Mouse (Mus musculus) liver, embryonic 15.5 days (tissue): ENCODE results near the gene 3100002H09Rik. TPM values are rescaled to one million over a fixed set of nuclear protein-coding genes. Genes with fewer than 3 reads are reported as not detected.

ENCODE experiments used
- ATAC-seq: fragments of 200-750 bp; cut with Nextera tagmentation; 2 replicates; pipeline ENCODE4 v1.8.0; 2017; ENCODE audit warnings: moderate number of reproducible peaks, mild to moderate bottlenecking, moderate library complexity; ENCODE audit not compliant: insufficient read depth
- H3K27ac ChIP-seq: fragments of 300-500 bp; sonication (generic); replicated peaks from 2 replicates; pipeline ENCODE4 v1.5.1; 2015; ENCODE audit warnings: mild to moderate bottlenecking, inconsistent platforms
- H3K27me3 ChIP-seq: fragments of 300-500 bp; sonication (generic); 2 replicates; pipeline ENCODE4 v1.6.1; 2015; ENCODE audit warnings: mild to moderate bottlenecking, inconsistent platforms
- H3K36me3 ChIP-seq: fragments of 300-500 bp; sonication (generic); replicated peaks from 2 replicates; pipeline ENCODE4 v1.6.1; 2015; ENCODE audit warnings: moderate library complexity, mild to moderate bottlenecking, inconsistent platforms
- H3K4me1 ChIP-seq: fragments of 300-500 bp; sonication (generic); replicated peaks from 2 replicates; pipeline ENCODE4 v1.6.1; 2015; ENCODE audit warnings: inconsistent platforms
- H3K4me2 ChIP-seq: fragments of 300-500 bp; sonication (generic); 2 replicates; pipeline ENCODE4 v1.6.1; 2015; ENCODE audit warnings: moderate library complexity, mild to moderate bottlenecking, inconsistent platforms
- H3K4me3 ChIP-seq: fragments of 300-500 bp; sonication (generic); replicated peaks from 2 replicates; pipeline ENCODE4 v1.5.1; 2015; ENCODE audit warnings: mild to moderate bottlenecking, inconsistent platforms
- H3K9ac ChIP-seq: fragments of 300-500 bp; sonication (generic); 2 replicates; pipeline ENCODE4 v1.6.1; 2015; ENCODE audit warnings: moderate library complexity, mild to moderate bottlenecking, inconsistent platforms
- H3K9me3 ChIP-seq: fragments of 300-500 bp; sonication (generic); replicated peaks from 2 replicates; pipeline ENCODE4 v1.6.1; 2016; ENCODE audit warnings: inconsistent platforms
- WGBS: fragments of 180-500 bp; shearing (Covaris S2); methylation state at CpG from one replicate; pipeline ENCODE4 v1.1.7; 2015; ENCODE audit warnings: mixed read lengths; ENCODE audit not compliant: insufficient replicate concordance; 5-methylcytosine and 5-hydroxymethylcytosine counted together
- polyA plus RNA-seq: library from polyadenylated mRNA; unstranded; fragments of >200 nt; fragmentation: Nextera tagmentation; extraction: Ambion mirVana; gene quantifications from 2 replicates; pipeline ENCODE4 v1.2.1, GENCODE M21; 2015

The 3100002H09Rik gene
- polyA plus RNA-seq, 1 experiment from 2014 or later: not detected

DNA sequence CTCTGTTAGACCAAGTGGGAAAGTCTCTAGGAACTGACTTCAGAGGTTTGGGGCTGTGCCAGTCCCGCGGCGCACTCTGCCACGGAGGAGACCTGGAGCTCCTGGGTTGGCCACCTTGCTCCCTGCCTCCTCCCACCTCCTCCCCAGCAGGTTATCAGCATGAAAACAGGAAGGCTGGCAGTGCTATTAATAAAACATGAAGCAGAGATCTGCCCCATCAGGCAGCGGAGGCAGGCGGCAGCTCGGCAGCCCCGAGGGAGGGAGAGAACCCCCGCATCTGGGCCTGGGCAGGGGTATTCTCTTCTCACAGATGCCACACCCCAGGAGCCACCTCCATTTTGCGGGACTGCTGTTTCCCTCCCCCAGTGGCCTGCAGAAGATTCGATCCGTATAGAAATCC lies 29.1 kb upstream of the 3100002H09Rik start:
- H3K4me1 ChIP-seq: peaks cover 11% of the 10 kb centered on the region
- no peak overlapping the region for H3K9ac ChIP-seq
- no peaks in the 10 kb centered on the region for H3K9me3 ChIP-seq
- H3K36me3 ChIP-seq: no peaks in the 10 kb centered on the region
- ATAC-seq: no peak
- H3K27me3 ChIP-seq: peaks cover 87% of the 10 kb centered on the region
- H3K4me2 ChIP-seq: no peak overlapping the region
- WGBS: 26% methylated on average over 12 of the region's 12 CpGs
- no peak overlapping the region for H3K27ac ChIP-seq
- H3K4me3 ChIP-seq: no peak overlapping the region

DNA sequence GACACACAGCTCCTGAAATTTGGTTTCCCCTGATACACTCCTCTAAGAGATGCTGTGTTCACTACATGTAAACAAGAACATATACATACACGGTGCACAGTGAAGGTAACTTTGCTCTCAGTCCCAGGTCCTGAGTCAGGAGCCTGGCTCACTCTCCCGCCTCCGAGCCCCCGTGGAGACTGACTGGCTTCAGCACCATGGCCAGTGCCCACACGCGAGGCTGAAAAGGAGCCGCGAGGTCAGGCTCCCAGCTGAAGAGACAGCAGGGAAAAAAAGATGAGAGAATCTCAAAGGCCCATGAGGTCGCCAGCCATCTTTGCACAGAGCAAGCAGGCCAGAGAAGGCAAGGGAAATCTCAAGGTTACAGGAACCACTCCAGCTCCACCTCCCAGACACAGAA lies 22.7 kb upstream of the 3100002H09Rik start:
- ATAC-seq: no peak
- Histone ChIP-seq H3K27ac (no peak overlapping the region), H3K4me2 (no peak overlapping the region), H3K27me3 (peaks cover 67% of the 10 kb centered on the region), H3K4me3 (no peak overlapping the region), H3K36me3 (no peaks in the 10 kb centered on the region), H3K9me3 (no peaks in the 10 kb centered on the region), H3K4me1 (no peaks in the 10 kb centered on the region), H3K9ac (no peak overlapping the region)
- WGBS: 4% methylated on average over 9 of the region's 9 CpGs

DNA sequence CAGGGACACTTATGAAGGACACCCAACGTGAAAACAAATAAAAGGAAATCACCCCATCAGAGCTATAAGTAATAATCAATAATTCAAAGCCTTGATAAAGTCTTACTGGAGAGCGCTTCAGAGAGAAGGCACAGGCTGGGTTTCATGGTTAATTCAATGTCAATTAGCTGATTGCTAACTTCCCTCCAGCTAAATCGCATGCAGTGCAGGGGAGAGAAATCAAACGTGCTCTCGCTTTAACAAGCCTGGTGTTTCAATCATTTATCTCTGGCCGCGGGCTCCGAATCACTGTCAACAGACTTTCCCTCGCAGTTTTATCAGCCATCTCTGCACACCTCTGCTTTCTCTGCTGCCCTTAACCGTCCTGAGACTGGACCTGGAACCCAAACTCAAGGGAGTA lies 22.3 kb upstream of the 3100002H09Rik start:
- H3K9ac ChIP-seq: no peak overlapping the region
- no peaks in the 10 kb centered on the region for H3K9me3 ChIP-seq
- no peak overlapping the region for H3K4me3 ChIP-seq
- no peak overlapping the region for H3K4me2 ChIP-seq
- H3K4me1 ChIP-seq: no peaks in the 10 kb centered on the region
- no peak overlapping the region for H3K27ac ChIP-seq
- WGBS: 63% methylated on average over 10 of the region's 10 CpGs
- no peaks in the 10 kb centered on the region for H3K36me3 ChIP-seq
- peaks cover 67% of the 10 kb centered on the region for H3K27me3 ChIP-seq
- ATAC-seq: no peak

DNA sequence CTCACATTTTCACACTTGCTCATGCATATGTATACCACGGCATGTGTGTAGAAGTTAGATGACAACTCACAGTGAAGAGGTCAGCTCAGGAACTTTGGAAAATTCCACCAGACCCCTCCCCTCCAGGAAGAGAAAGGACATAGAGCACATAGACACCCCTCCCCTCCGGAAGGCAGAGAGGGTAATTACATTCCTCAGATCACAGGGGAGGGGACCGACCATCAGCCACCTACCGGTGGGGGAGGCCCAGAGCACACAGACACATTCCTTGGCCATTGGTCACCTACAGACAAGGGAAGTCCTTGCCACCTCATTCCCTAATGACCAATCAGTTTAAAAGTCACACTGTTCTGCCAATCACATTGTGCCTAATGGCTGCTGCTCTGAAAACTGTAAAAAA lies 20.9 kb upstream of the 3100002H09Rik start:
- H3K4me2 ChIP-seq: no peak overlapping the region
- no peaks in the 10 kb centered on the region for H3K4me1 ChIP-seq
- H3K4me3 ChIP-seq: no peak overlapping the region
- no peak overlapping the region for H3K9ac ChIP-seq
- H3K9me3 ChIP-seq: no peaks in the 10 kb centered on the region
- ATAC-seq: no peak
- H3K27me3 ChIP-seq: peaks cover 61% of the 10 kb centered on the region
- H3K36me3 ChIP-seq: no peaks in the 10 kb centered on the region
- WGBS: 34% methylated on average over 4 of the region's 4 CpGs
- no peak overlapping the region for H3K27ac ChIP-seq

DNA sequence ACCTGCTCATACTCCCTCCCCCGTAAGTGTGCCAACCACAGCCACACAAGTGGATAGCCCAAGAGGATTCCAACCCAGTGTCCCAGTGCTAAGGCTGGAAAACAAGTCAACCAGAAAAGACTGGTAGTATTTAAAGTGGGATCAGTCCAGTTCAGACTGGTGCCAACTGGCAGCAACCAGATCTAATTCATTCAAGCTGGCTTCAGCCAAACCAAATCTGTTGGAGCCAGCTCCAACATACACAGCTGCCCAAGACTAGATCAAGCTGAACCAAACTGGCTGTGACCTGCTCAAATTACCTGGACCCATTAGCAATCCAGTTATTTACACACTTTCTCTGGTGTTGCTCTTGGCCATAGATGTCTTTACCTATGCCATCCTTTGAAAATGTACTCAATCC lies 16.2 kb upstream of the 3100002H09Rik start:
- H3K4me3 ChIP-seq: no peak overlapping the region
- H3K27me3 ChIP-seq: peaks cover 41% of the 10 kb centered on the region
- 68% methylated on average over 1 of the region's 1 CpGs for WGBS
- ATAC-seq: no peak
- no peak overlapping the region for H3K4me2 ChIP-seq
- H3K27ac ChIP-seq: no peak overlapping the region
- H3K9ac ChIP-seq: no peak overlapping the region
- H3K36me3 ChIP-seq: no peaks in the 10 kb centered on the region
- no peaks in the 10 kb centered on the region for H3K9me3 ChIP-seq
- peaks cover 4% of the 10 kb centered on the region; the same call in 1 of the 2 replicates for H3K4me1 ChIP-seq

DNA sequence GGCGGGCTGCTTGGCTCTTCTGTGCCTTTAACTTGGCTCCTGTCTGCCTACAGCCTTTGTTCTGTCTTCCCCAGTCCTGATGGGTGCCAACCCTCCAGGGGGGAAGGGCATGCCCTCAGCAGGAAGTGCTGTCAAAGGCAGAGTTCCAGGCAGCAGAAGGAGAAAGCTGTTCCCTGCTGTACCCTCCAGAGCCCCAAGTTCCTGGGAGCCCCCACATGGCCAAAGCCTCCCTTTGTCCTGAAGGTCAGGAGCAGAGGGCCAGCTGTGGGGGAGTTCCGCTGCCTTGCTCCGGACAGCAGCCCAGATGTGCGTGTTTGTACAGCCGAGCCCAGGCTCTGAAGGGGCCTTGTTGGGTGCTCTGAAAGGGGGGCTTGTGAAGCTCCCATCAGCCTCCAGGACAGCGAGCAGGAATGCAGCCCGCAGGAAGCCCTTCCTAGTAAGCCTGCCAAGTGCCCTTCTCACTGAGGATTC lies 13.5 kb upstream of the 3100002H09Rik start:
- Histone ChIP-seq H3K27ac (no peak overlapping the region), H3K36me3 (no peaks in the 10 kb centered on the region), H3K4me1 (peaks cover 4% of the 10 kb centered on the region; the same call in 1 of the 2 replicates), H3K4me2 (no peak overlapping the region), H3K9me3 (no peaks in the 10 kb centered on the region), H3K9ac (no peak overlapping the region), H3K27me3 (peaks cover 41% of the 10 kb centered on the region), H3K4me3 (no peak overlapping the region)
- no peak for ATAC-seq
- WGBS: 45% methylated on average over 7 of the region's 7 CpGs

DNA sequence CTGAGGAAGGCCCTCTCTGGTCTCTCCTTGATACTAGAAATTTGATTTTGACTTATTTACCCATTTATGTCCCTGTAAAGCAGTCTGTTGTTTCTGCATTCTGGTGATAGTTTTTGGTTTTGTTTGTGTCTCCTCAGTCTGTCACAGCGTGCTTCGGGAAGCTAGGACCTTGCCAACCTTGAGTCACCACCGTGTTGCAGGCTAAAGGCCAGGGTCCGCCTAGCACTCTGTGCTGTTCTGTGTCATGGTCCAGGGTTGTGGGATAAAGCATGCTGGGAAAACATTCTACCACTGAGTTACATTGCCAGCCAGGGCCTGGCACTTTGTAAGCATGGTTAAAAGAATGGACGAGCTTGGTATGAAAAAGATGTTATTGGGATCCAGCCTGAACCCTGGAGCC lies 12.0 kb upstream of the 3100002H09Rik start:
- Histone ChIP-seq H3K4me3 (no peak overlapping the region), H3K27me3 (peaks cover 51% of the 10 kb centered on the region), H3K27ac (no peak overlapping the region), H3K9ac (no peak overlapping the region), H3K4me1 (peaks cover 4% of the 10 kb centered on the region; the same call in 1 of the 2 replicates), H3K4me2 (no peak overlapping the region), H3K36me3 (no peaks in the 10 kb centered on the region), H3K9me3 (no peaks in the 10 kb centered on the region)
- 65% methylated on average over 5 of the region's 5 CpGs for whole genome bisulfite sequencing
- no peak for ATAC-seq

DNA sequence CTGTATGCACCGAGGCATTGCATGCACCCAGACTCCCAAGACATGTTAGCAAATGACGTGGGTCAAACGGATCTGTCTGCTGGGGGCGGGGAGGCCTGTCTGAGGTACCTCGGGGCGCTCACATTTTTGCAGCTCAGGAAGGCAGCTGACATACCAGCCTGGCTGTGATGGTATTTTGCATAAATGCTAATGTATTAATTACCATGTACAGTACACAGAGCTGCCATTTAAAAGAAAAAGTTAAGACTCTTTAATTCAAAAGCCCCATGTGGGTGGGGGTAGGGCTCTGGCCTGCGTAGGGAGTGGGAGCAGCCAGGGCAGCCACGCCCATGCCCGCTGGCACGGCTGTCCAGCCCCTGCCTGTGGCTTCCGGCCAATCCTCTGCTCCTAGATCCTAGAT lies 10.8 kb upstream of the 3100002H09Rik start:
- ATAC-seq: no peak
- no peaks in the 10 kb centered on the region for H3K36me3 ChIP-seq
- H3K9ac ChIP-seq: no peak overlapping the region
- 59% methylated on average over 11 of the region's 11 CpGs for WGBS
- no peak overlapping the region for H3K4me2 ChIP-seq
- H3K4me3 ChIP-seq: no peak overlapping the region
- H3K4me1 ChIP-seq: peaks cover 4% of the 10 kb centered on the region; the same call in 1 of the 2 replicates
- H3K9me3 ChIP-seq: no peaks in the 10 kb centered on the region
- no peak overlapping the region for H3K27ac ChIP-seq
- H3K27me3 ChIP-seq: peaks cover 57% of the 10 kb centered on the region

DNA sequence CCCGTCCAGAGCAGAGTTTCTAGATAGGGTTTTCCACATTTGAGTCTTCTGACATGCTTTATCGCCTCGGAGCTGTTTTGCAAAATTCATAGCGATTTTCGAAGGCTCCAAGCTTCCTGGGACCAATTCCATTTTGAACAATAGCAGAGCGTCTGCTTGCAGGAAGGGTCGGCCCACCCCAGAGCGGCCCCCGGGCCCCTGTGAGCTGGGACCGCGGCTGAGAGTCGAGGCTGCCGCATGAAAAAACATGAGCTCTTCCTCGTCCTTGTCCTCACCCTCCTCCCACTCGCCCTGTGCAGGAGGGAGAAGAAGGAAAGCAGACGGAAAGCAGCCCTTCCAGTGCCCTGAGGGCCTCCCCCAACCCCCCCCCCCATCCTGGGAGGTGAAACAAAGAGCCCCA lies 8.0 kb upstream of the 3100002H09Rik start:
- peaks cover 70% of the 10 kb centered on the region for H3K27me3 ChIP-seq
- no peaks in the 10 kb centered on the region for H3K36me3 ChIP-seq
- H3K9ac ChIP-seq: no peak overlapping the region
- H3K27ac ChIP-seq: no peak overlapping the region
- WGBS: 12% methylated on average over 16 of the region's 16 CpGs
- H3K9me3 ChIP-seq: no peaks in the 10 kb centered on the region
- H3K4me1 ChIP-seq: peaks cover 4% of the 10 kb centered on the region; the same call in 1 of the 2 replicates
- ATAC-seq: no peak
- no peak overlapping the region for H3K4me2 ChIP-seq
- H3K4me3 ChIP-seq: no peak overlapping the region

DNA sequence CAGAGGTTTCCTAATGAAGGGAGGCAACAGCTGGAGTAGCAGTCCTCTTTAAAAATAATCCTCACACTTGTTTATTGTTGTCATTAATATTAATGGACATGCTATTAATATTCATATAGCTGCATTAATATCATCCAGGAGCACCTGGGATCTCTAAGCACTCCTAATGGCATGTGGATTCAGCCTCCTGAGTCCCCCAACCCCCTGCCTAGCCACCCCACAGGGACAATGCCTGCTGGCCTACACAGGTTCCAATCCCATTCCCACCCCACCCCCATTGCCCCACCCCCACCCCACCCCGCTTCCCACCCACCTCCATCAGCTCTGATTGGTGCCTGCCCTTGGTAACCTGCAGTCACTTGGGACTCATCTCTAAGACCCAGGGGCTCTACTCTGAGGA lies 6.0 kb upstream of the 3100002H09Rik start:
- no peak for ATAC-seq
- Histone ChIP-seq H3K36me3 (no peaks in the 10 kb centered on the region), H3K27ac (no peak overlapping the region), H3K4me2 (no peak overlapping the region), H3K4me3 (no peak overlapping the region), H3K27me3 (peaks cover 72% of the 10 kb centered on the region), H3K9ac (no peak overlapping the region), H3K9me3 (no peaks in the 10 kb centered on the region), H3K4me1 (peaks cover 4% of the 10 kb centered on the region; the same call in 1 of the 2 replicates)
- WGBS: 63% methylated on average over 1 of the region's 1 CpGs

DNA sequence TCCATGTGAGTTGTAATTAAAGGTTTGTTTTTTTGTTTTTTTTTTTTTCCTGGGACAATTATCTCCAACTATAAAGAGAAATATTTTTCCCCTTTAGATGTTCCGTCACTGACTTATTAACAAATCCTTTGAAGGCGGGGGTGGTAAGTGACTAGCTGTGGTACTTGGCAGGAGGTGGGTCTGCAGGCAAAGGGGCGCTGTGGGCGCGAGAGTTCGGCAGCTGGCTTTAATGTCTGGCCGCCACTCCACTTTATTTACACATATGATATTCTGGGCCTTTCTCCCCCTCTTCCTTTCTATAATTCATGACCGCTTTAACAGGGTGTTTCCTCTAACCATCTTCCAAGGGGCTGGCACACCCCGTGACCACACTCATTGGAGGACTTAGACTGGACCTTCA lies 5.4 kb upstream of the 3100002H09Rik start:
- H3K27me3 ChIP-seq: peaks cover 71% of the 10 kb centered on the region
- H3K4me2 ChIP-seq: no peak overlapping the region
- no peak overlapping the region for H3K9ac ChIP-seq
- H3K4me3 ChIP-seq: no peak overlapping the region
- no peak overlapping the region for H3K27ac ChIP-seq
- peaks cover 4% of the 10 kb centered on the region; the same call in 1 of the 2 replicates for H3K4me1 ChIP-seq
- no peak for ATAC-seq
- 68% methylated on average over 9 of the region's 9 CpGs for WGBS
- no peaks in the 10 kb centered on the region for H3K9me3 ChIP-seq
- no peaks in the 10 kb centered on the region for H3K36me3 ChIP-seq

DNA sequence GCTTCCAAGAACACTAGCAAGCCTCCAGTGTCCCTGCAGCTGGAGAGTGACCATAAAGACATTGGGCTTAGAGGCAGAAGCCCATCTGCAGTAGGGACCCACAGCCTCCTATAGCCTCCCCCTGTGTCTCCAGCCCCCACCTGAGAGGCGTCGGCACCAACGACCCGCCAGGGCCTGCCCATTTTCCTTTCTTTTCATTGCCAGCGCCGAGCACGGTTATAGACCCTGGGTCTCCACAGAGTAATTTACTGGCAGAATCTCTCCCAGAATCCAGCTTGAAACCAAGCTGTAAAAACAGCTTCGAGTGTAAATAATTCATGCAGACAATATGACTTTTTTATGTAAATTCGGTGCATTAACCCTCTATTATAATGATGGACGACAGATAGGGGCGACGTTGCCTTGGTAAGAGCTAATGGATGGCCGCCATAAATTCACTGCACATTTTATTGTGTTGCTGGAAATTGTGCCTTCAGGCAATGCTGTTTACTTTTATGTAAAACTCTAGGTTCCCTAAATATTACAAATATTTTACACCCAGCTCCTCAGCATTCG lies 4.9 kb upstream of the 3100002H09Rik start:
- Histone ChIP-seq H3K4me1 (peaks cover 4% of the 10 kb centered on the region; the same call in 1 of the 2 replicates), H3K27ac (no peak overlapping the region), H3K27me3 (peaks cover 71% of the 10 kb centered on the region), H3K9me3 (no peaks in the 10 kb centered on the region), H3K9ac (no peak overlapping the region), H3K4me2 (no peak overlapping the region), H3K36me3 (no peaks in the 10 kb centered on the region), H3K4me3 (no peak overlapping the region)
- no peak for ATAC-seq
- WGBS: 55% methylated on average over 14 of the region's 14 CpGs
